Mouse (Mus musculus) MEL (cell line): ENCODE data around the gene Arih2. TPM values are rescaled to one million over a fixed set of nuclear protein-coding genes. Genes with fewer than 3 reads are reported as not detected.

Experiments
- DNase-seq: peaks from one replicate; pipeline ENCODE4 v3.0.0; 2011; ENCODE audit warnings: low read depth, low spot score
- H3K27ac ChIP-seq: 2 replicates; pipeline ENCODE4 v1.5.1; 2012; ENCODE audit warnings: low read depth, mild to moderate bottlenecking, control low read depth, low read length, moderate library complexity; ENCODE audit not compliant: control insufficient read depth
- H3K27me3 ChIP-seq, 2 experiments: fragments of 150-350 bp in 1 of 2; sonication (generic) in 1 of 2; 2 replicates each; pipeline ENCODE4 v1.6.1; 2012; ENCODE audit warnings: low read length in 2 of 2, mild to moderate bottlenecking in 2 of 2, improper control_type of control experiment in 1 of 2, moderate library complexity in 1 of 2; ENCODE audit not compliant: insufficient read depth in 2 of 2, control insufficient read depth in 1 of 2
- H3K36me3 ChIP-seq, 2 experiments: 2 replicates each; pipeline ENCODE4 v1.6.1; 2012 to 2014; ENCODE audit warnings: low read length in 2 of 2, improper control_type of control experiment in 1 of 2, inconsistent platforms in 1 of 2, mild to moderate bottlenecking in 1 of 2; ENCODE audit not compliant: insufficient read depth in 2 of 2, control insufficient read depth in 1 of 2
- H3K4me1 ChIP-seq, 2 experiments: fragments of 150-350 bp in 1 of 2; sonication (generic) in 1 of 2; 2 replicates each; pipeline ENCODE4 v1.6.1; 2012; ENCODE audit warnings: low read length in 2 of 2, improper control_type of control experiment in 1 of 2, mild to moderate bottlenecking in 1 of 2; ENCODE audit not compliant: insufficient read depth in 2 of 2, control insufficient read depth in 1 of 2
- H3K4me3 ChIP-seq, 2 experiments: fragments of 150-350 bp in 1 of 2; sonication (generic) in 1 of 2; 2 replicates each; pipeline ENCODE4 v1.5.1; 2012; ENCODE audit warnings: low read depth in 2 of 2, low read length in 2 of 2, mild to moderate bottlenecking in 2 of 2, moderate library complexity in 2 of 2, control low read depth in 1 of 2, improper control_type of control experiment in 1 of 2; ENCODE audit not compliant: control insufficient read depth in 1 of 2, insufficient read depth in 1 of 2
- H3K79me2 ChIP-seq: 2 replicates; pipeline ENCODE4 v1.6.1; 2012; ENCODE audit warnings: mild to moderate bottlenecking, low read length, moderate library complexity; ENCODE audit not compliant: control insufficient read depth, poor library complexity, insufficient read depth
- H3K9ac ChIP-seq: 2 replicates; pipeline ENCODE4 v1.6.1; 2012; ENCODE audit warnings: low read depth, mild to moderate bottlenecking, control low read depth, low read length, moderate library complexity; ENCODE audit not compliant: control insufficient read depth, poor library complexity, severe bottlenecking
- H3K9me3 ChIP-seq: fragments of 150-350 bp; sonication (generic); replicated peaks from 2 replicates; pipeline ENCODE4 v1.6.1; 2012; ENCODE audit warnings: mild to moderate bottlenecking, low read length, improper control_type of control experiment, moderate library complexity; ENCODE audit not compliant: insufficient read depth
- BHLHE40 ChIP-seq: IDR thresholded peaks from 2 replicates; pipeline ENCODE4 v1.6.1; 2012; ENCODE audit warnings: low read depth, mild to moderate bottlenecking, inconsistent platforms, low read length, improper control_type of control experiment, borderline replicate concordance
- CTCF ChIP-seq, 3 experiments: IDR thresholded peaks in 2 of 3; conservative IDR thresholded peaks in 1 of 3; 2 replicates each; pipeline ENCODE4 v1.5.1; 2011 to 2012; ENCODE audit warnings: low read length in 3 of 3, low read depth in 2 of 3, mild to moderate bottlenecking in 2 of 3, improper control_type of control experiment in 1 of 3, inconsistent platforms in 1 of 3, mixed read lengths in 1 of 3, moderate library complexity in 1 of 3; ENCODE audit not compliant: control insufficient read depth in 1 of 3, insufficient read depth in 1 of 3, poor library complexity in 1 of 3, severe bottlenecking in 1 of 3
- E2F4 ChIP-seq: IDR thresholded peaks from 2 replicates; pipeline ENCODE4 v1.6.1; 2011; ENCODE audit warnings: low read depth, low read length, improper control_type of control experiment, borderline replicate concordance
- ETS1 ChIP-seq: IDR thresholded peaks from 2 replicates; pipeline ENCODE4 v1.6.1; 2012; ENCODE audit warnings: low read depth, mild to moderate bottlenecking, inconsistent platforms, low read length, improper control_type of control experiment, moderate library complexity
- GABPA ChIP-seq: IDR thresholded peaks from 2 replicates; pipeline ENCODE4 v1.6.1; 2012; ENCODE audit warnings: low read depth, mild to moderate bottlenecking, inconsistent platforms, low read length, improper control_type of control experiment, moderate library complexity
- GATA1 ChIP-seq: IDR thresholded peaks from 2 replicates; pipeline ENCODE4 v1.6.1; 2011; ENCODE audit warnings: low read depth, low read length, improper control_type of control experiment
- HCFC1 ChIP-seq: IDR thresholded peaks from 2 replicates; pipeline ENCODE4 v1.6.1; 2012; ENCODE audit warnings: low read depth, mild to moderate bottlenecking, inconsistent platforms, low read length, improper control_type of control experiment, moderate library complexity
- MEF2A ChIP-seq: IDR thresholded peaks from 2 replicates; pipeline ENCODE4 v1.6.1; 2014; ENCODE audit warnings: low read depth, mild to moderate bottlenecking, inconsistent platforms, low read length, improper control_type of control experiment; ENCODE audit not compliant: poor library complexity, insufficient replicate concordance, severe bottlenecking; ENCODE audit errors: extremely low read depth
- NELFE ChIP-seq: IDR thresholded peaks from 2 replicates; pipeline ENCODE4 v1.6.1; 2011; ENCODE audit warnings: low read depth, low read length, improper control_type of control experiment
- POLR2AphosphoS5 ChIP-seq: IDR thresholded peaks from 2 replicates; pipeline ENCODE4 v1.6.1; 2012; ENCODE audit warnings: low read depth, borderline replicate concordance, mild to moderate bottlenecking, inconsistent platforms, low read length, moderate library complexity, mixed read lengths
- RAD21 ChIP-seq: IDR thresholded peaks from 2 replicates; pipeline ENCODE4 v1.6.1; 2011; ENCODE audit warnings: mild to moderate bottlenecking, low read depth, low read length, improper control_type of control experiment
- SIN3A ChIP-seq: IDR thresholded peaks from 2 replicates; pipeline ENCODE4 v1.6.1; 2012; ENCODE audit warnings: low read length, improper control_type of control experiment, inconsistent platforms
- SMC3 ChIP-seq: IDR thresholded peaks from 2 replicates; pipeline ENCODE4 v1.6.1; 2011; ENCODE audit warnings: low read depth, low read length, improper control_type of control experiment
- TCF12 ChIP-seq: IDR thresholded peaks from 2 replicates; pipeline ENCODE4 v1.6.1; 2014; ENCODE audit warnings: low read depth, mild to moderate bottlenecking, inconsistent platforms, low read length, improper control_type of control experiment, moderate library complexity
- ZC3H11A ChIP-seq: IDR thresholded peaks from 2 replicates; pipeline ENCODE4 v1.6.1; 2012; ENCODE audit warnings: low read depth, mild to moderate bottlenecking, inconsistent platforms, low read length, improper control_type of control experiment
- ZNF384 ChIP-seq: IDR thresholded peaks from 2 replicates; pipeline ENCODE4 v1.6.1; 2012; ENCODE audit warnings: low read depth, mild to moderate bottlenecking, inconsistent platforms, low read length, improper control_type of control experiment
- polyA plus RNA-seq, 2 experiments: library from polyadenylated mRNA; stranded (reverse) in 1 of 2; unstranded in 1 of 2; fragments of >175 nt in 1 of 2; fragments of >200 nt in 1 of 2; gene quantifications; 2 replicates each; pipeline versions ENCODE4 v1.2.1 to v1.2.4; 2012; ENCODE audit warnings: low replicate concordance in 2 of 2, low read depth in 1 of 2; ENCODE audit not compliant: insufficient read length in 2 of 2, insufficient read depth in 1 of 2, missing spikeins in 1 of 2
- total RNA-seq: library from RNA; depleted of rRNA; stranded (reverse); fragments of 300-350 nt; gene quantifications from 2 replicates; pipeline ENCODE4 v1.2.3, GENCODE M21; 2012

Gene Arih2
- total and polyA plus RNA-seq, 3 experiments, result 59.6 to 66.5 TPM; not detected in 1

DNA sequence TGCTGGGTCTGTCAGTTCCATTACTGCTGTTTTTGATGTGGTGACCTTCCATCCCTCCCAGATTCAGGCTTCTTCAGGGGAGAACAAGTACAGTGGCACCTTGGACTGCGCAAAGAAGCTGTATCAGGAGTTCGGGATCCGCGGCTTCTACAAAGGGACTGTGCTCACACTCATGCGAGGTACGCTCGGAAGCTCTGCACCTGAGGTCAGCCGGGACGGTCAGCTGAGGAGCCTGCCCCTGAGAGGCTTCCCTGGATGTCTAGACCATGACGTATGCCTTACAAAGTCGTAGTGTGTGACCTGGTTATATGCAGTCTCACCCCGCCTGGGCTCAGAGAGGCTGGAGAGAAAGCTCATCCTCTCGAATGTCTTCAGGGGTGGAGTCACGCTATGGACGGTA, 30.8 kb upstream of the Arih2 start:
- Histone ChIP-seq H3K9me3 (no peaks in the 10 kb centered on the region), H3K27me3 (no peaks in the 10 kb centered on the region), H3K9ac (no peak overlapping the region), H3K79me2 (no peaks in the 10 kb centered on the region), H3K27ac (no peak overlapping the region), H3K4me1 (no peaks in the 10 kb centered on the region), H3K36me3 (peaks cover 0 to 2% of the 10 kb centered on the region in 2 experiments; a peak in 2 of 4 replicates), H3K4me3 (no peak overlapping the region)
- no peak for DNase-seq
- no peak for TF ChIP-seq E2F4
- no peak for TF ChIP-seq BHLHE40
- TF ChIP-seq NELFE, result no peak
- TF ChIP-seq RAD21, result no peak
- TF ChIP-seq MEF2A, result no peak
- TF ChIP-seq ETS1, result no peak
- TF ChIP-seq CTCF (IDR thresholded peaks at IDR 0.05 in 2 of 3, conservative IDR thresholded peaks at IDR 0.05 in 1 of 3; ENCODE audit: control insufficient read depth in 1 of 3, insufficient read depth in 1 of 3, low read depth in 2 of 3, low read length in 3 of 3, poor library complexity in 1 of 3, severe bottlenecking in 1 of 3), result no peak
- no peak for TF ChIP-seq HCFC1
- no peak for TF ChIP-seq GABPA
- no peak for TF ChIP-seq POLR2AphosphoS5

DNA sequence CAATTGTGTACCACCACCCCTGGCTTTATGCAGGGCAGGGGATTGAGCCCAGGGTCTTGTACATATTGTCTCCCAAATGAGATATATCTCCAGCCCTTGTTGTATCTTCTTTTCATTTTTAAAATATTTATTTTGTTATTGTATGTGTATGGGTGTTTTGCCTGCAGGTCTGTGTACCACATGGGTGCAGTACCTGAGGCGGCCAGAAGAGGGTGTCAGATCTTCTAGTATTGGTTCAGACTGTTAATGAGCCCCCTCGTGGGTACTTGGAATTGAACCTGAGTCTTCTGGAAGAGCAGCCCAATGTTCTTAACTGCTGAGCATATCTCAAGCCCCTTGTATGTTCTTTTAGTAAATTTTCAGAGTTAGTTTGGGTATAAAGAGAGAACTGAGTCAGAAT, 24.0 kb upstream of the Arih2 start:
- H3K36me3 ChIP-seq, result no peaks in the 10 kb centered on the region
- DNase-seq, result peak; percentile 59

GRCm38 (mm10) chr9:108669875-108670274, 20.7 kb upstream of the Arih2 start:
- no peaks in the 10 kb centered on the region for H3K9me3 ChIP-seq
- no peaks in the 10 kb centered on the region for H3K27me3 ChIP-seq
- no peak overlapping the region for H3K9ac ChIP-seq
- TF ChIP-seq TCF12 (no peak), RAD21 (no peak), GATA1 (no peak), SMC3 (no peak), GABPA (no peak), E2F4 (no peak), SIN3A (no peak)
- no peak overlapping the region for H3K4me3 ChIP-seq
- no peaks in the 10 kb centered on the region for H3K79me2 ChIP-seq
- DNase-seq, result no peak
- H3K36me3 ChIP-seq, result no peaks in the 10 kb centered on the region
- no peak overlapping the region for H3K27ac ChIP-seq
- no peaks in the 10 kb centered on the region for H3K4me1 ChIP-seq

More for the DNA sequence above, 24.0 kb upstream of the Arih2 start:
- H3K4me3 ChIP-seq, result no peak overlapping the region
- TF ChIP-seq RAD21 (peak; percentile 10), ZNF384 (no peak), ZC3H11A (no peak), CTCF (IDR thresholded peaks at IDR 0.05 in 2 of 3, conservative IDR thresholded peaks at IDR 0.05 in 1 of 3; ENCODE audit: control insufficient read depth in 1 of 3, insufficient read depth in 1 of 3, low read depth in 2 of 3, low read length in 3 of 3, poor library complexity in 1 of 3, severe bottlenecking in 1 of 3) (peak; percentile 47 to 51 (median 48)), SMC3 (peak; percentile 30; the same call in 1 of the 2 replicates)
- no peaks in the 10 kb centered on the region for H3K9me3 ChIP-seq
- no peaks in the 10 kb centered on the region for H3K4me1 ChIP-seq
- H3K79me2 ChIP-seq, result no peaks in the 10 kb centered on the region
- no peaks in the 10 kb centered on the region for H3K27me3 ChIP-seq
- no peak overlapping the region for H3K27ac ChIP-seq
- no peak overlapping the region for H3K9ac ChIP-seq
